Mouse (Mus musculus): ENCODE measurements around the gene Nhlrc2. TPM values are rescaled to one million over a fixed set of nuclear protein-coding genes. Genes with fewer than 3 reads are reported as not detected.

Gene Nhlrc2
- total and polyA plus RNA-seq, 3 experiments = 9.9 to 18.3 (median 12.6) TPM

GRCm38 (mm10) chr19:56618845-56619244 lies 70.8 kb downstream of the Nhlrc2 start:
- H3K27ac ChIP-seq (ENCODE audit: insufficient read depth, low read depth) = no peak overlapping the region
- H3K4me3 ChIP-seq (replicated peaks in 1 of 3; ENCODE audit: low read depth in 2 of 3, low read length in 2 of 3, poor library complexity in 1 of 3) = no peak overlapping the region
- H3K36me3 ChIP-seq (replicated peaks in 1 of 2; ENCODE audit: control insufficient read depth in 1 of 2, insufficient read depth in 1 of 2, low read length in 1 of 2) = no peaks in the 10 kb centered on the region
- DNase-seq (ENCODE audit: extremely low read depth) = no peak
- no peaks in the 10 kb centered on the region for H3K79me2 ChIP-seq (replicated peaks; ENCODE audit: control insufficient read depth, extremely low read depth, insufficient read depth, poor library complexity, severe bottlenecking)
- no peaks in the 10 kb centered on the region for H3K4me1 ChIP-seq (ENCODE audit: control insufficient read depth in 1 of 2, insufficient read depth in 2 of 2)
- no peak overlapping the region for H3K4me2 ChIP-seq (ENCODE audit: insufficient read depth, low read depth, poor library complexity, severe bottlenecking)
- peaks cover 3% of the 10 kb centered on the region for H3K9me3 ChIP-seq (replicated peaks; ENCODE audit: low read length)
- no peak overlapping the region for H3K9ac ChIP-seq (ENCODE audit: insufficient read depth, low read depth)
- dilution Hi-C loops (cut with MboI; ENCODE audit: extremely low pct_ligation_motif_present, extremely low pct_unique_long_range_greater_than_20kb, low sequenced_read_pairs) = no loop called here
- no peak for TF ChIP-seq MAX (IDR thresholded peaks at IDR 0.05; ENCODE audit: low read length)
- TF ChIP-seq ZC3H11A (IDR thresholded peaks at IDR 0.05; ENCODE audit: low read depth, low read length) = no peak
- no peak for TF ChIP-seq MEF2A (IDR thresholded peaks at IDR 0.05; ENCODE audit: borderline replicate concordance, low read depth, low read length)
- no peak for TF ChIP-seq NELFE (IDR thresholded peaks at IDR 0.05; ENCODE audit: low read depth, low read length)
- TF ChIP-seq IRF4 (IDR thresholded peaks at IDR 0.05; ENCODE audit: low read depth, low read length) = no peak
- TF ChIP-seq POLR2AphosphoS2 (IDR thresholded peaks at IDR 0.05; ENCODE audit: low read depth, low read length) = no peak
- TF ChIP-seq HCFC1 (IDR thresholded peaks at IDR 0.05; ENCODE audit: low read depth, low read length) = no peak
- no peak for TF ChIP-seq POLR2A (IDR thresholded peaks at IDR 0.05; ENCODE audit: low read depth, low read length)
- TF ChIP-seq RCOR1 (conservative IDR thresholded peaks at IDR 0.05; ENCODE audit: low read depth, low read length) = no peak
- no peak for TF ChIP-seq E2F4 (IDR thresholded peaks at IDR 0.05; ENCODE audit: insufficient replicate concordance, low read depth, low read length)
- TF ChIP-seq SIN3A (IDR thresholded peaks at IDR 0.05; ENCODE audit: low read length) = no peak
- H3K27me3 ChIP-seq (replicated peaks) = no peaks in the 10 kb centered on the region
- in situ Hi-C loops (cut with MboI; ENCODE audit: low pct_ligation_motif_present, low pct_unique_long_range_greater_than_20kb, low sequenced_read_pairs) = no loop called here

- H3K27me3 ChIP-seq (replicated peaks) = no peaks in the 10 kb centered on the region
- no peaks in the 10 kb centered on the region for H3K36me3 ChIP-seq (replicated peaks in 1 of 2; ENCODE audit: control insufficient read depth in 1 of 2, insufficient read depth in 1 of 2, low read length in 1 of 2)
- H3K9ac ChIP-seq (ENCODE audit: insufficient read depth, low read depth) = no peak overlapping the region
- no peaks in the 10 kb centered on the region for H3K4me1 ChIP-seq (ENCODE audit: control insufficient read depth in 1 of 2, insufficient read depth in 2 of 2)
- dilution Hi-C loops (cut with MboI; ENCODE audit: extremely low pct_ligation_motif_present, extremely low pct_unique_long_range_greater_than_20kb, low sequenced_read_pairs) = no loop called here
- H3K4me2 ChIP-seq (ENCODE audit: insufficient read depth, low read depth, poor library complexity, severe bottlenecking) = no peak overlapping the region
- H3K9me3 ChIP-seq (replicated peaks; ENCODE audit: low read length) = peaks cover 3% of the 10 kb centered on the region
- H3K27ac ChIP-seq (ENCODE audit: insufficient read depth, low read depth) = no peak overlapping the region
- H3K4me3 ChIP-seq (replicated peaks in 1 of 3; ENCODE audit: low read depth in 2 of 3, low read length in 2 of 3, poor library complexity in 1 of 3) = no peak overlapping the region
- TF ChIP-seq TCF12 (IDR thresholded peaks at IDR 0.05; ENCODE audit: low read depth, low read length) (no peak), SMC3 (IDR thresholded peaks at IDR 0.05; ENCODE audit: low read depth, low read length) (no peak)
- no peak for DNase-seq (ENCODE audit: extremely low read depth)
- in situ Hi-C loops (cut with MboI; ENCODE audit: low pct_ligation_motif_present, low pct_unique_long_range_greater_than_20kb, low sequenced_read_pairs) = no loop called here
- H3K79me2 ChIP-seq (replicated peaks; ENCODE audit: control insufficient read depth, extremely low read depth, insufficient read depth, poor library complexity, severe bottlenecking) = no peaks in the 10 kb centered on the region
Measured at GRCm38 (mm10) chr19:56619546-56619945, 71.5 kb downstream of the Nhlrc2 start.

GRCm38 (mm10) chr19:56621876-56622275 lies 73.8 kb downstream of the Nhlrc2 start:
- no peak overlapping the region for H3K4me2 ChIP-seq (ENCODE audit: insufficient read depth, low read depth, poor library complexity, severe bottlenecking)
- no peaks in the 10 kb centered on the region for H3K4me1 ChIP-seq (ENCODE audit: control insufficient read depth in 1 of 2, insufficient read depth in 2 of 2)
- dilution Hi-C loops (cut with MboI; ENCODE audit: extremely low pct_ligation_motif_present, extremely low pct_unique_long_range_greater_than_20kb, low sequenced_read_pairs) = no loop called here
- peaks cover 3% of the 10 kb centered on the region for H3K9me3 ChIP-seq (replicated peaks; ENCODE audit: low read length)
- in situ Hi-C loops (cut with MboI; ENCODE audit: low pct_ligation_motif_present, low pct_unique_long_range_greater_than_20kb, low sequenced_read_pairs) = no loop called here
- DNase-seq (ENCODE audit: extremely low read depth) = no peak
- H3K27ac ChIP-seq (ENCODE audit: insufficient read depth, low read depth) = no peak overlapping the region
- H3K27me3 ChIP-seq (replicated peaks) = no peaks in the 10 kb centered on the region
- TF ChIP-seq TBP (conservative IDR thresholded peaks at IDR 0.05; ENCODE audit: low read depth, low read length) (no peak), CTCF (conservative IDR thresholded peaks at IDR 0.05 in 1 of 2, IDR thresholded peaks at IDR 0.05 in 1 of 2; ENCODE audit: low read depth in 2 of 2, low read length in 2 of 2) (no peak), CHD2 (IDR thresholded peaks at IDR 0.05; ENCODE audit: low read length) (no peak), ELF1 (IDR thresholded peaks at IDR 0.05; ENCODE audit: low read depth, low read length) (no peak), POLR2A (IDR thresholded peaks at IDR 0.05; ENCODE audit: low read depth, low read length) (no peak), RCOR1 (conservative IDR thresholded peaks at IDR 0.05; ENCODE audit: low read depth, low read length) (no peak), BHLHE40 (IDR thresholded peaks at IDR 0.05; ENCODE audit: low read depth, low read length) (no peak), ZC3H11A (IDR thresholded peaks at IDR 0.05; ENCODE audit: low read depth, low read length) (no peak), KAT2A (IDR thresholded peaks at IDR 0.05; ENCODE audit: insufficient replicate concordance, low read length) (no peak), ZNF384 (IDR thresholded peaks at IDR 0.05; ENCODE audit: low read depth, low read length) (no peak), EP300 (IDR thresholded peaks at IDR 0.05; ENCODE audit: low read length) (no peak), HCFC1 (IDR thresholded peaks at IDR 0.05; ENCODE audit: low read depth, low read length) (no peak), SIN3A (IDR thresholded peaks at IDR 0.05; ENCODE audit: low read length) (no peak), MXI1 (IDR thresholded peaks at IDR 0.05; ENCODE audit: low read depth, low read length) (no peak), ZKSCAN1 (IDR thresholded peaks at IDR 0.05; ENCODE audit: borderline replicate concordance, low read depth, low read length) (no peak), IRF4 (IDR thresholded peaks at IDR 0.05; ENCODE audit: low read depth, low read length) (no peak)
- H3K4me3 ChIP-seq (replicated peaks in 1 of 3; ENCODE audit: low read depth in 2 of 3, low read length in 2 of 3, poor library complexity in 1 of 3) = no peak overlapping the region
- no peaks in the 10 kb centered on the region for H3K79me2 ChIP-seq (replicated peaks; ENCODE audit: control insufficient read depth, extremely low read depth, insufficient read depth, poor library complexity, severe bottlenecking)
- no peaks in the 10 kb centered on the region for H3K36me3 ChIP-seq (replicated peaks in 1 of 2; ENCODE audit: control insufficient read depth in 1 of 2, insufficient read depth in 1 of 2, low read length in 1 of 2)
- H3K9ac ChIP-seq (ENCODE audit: insufficient read depth, low read depth) = no peak overlapping the region
